Mouse (Mus musculus): Measurements from ENCODE around the gene Gm48552.

- TF ChIP-seq CTCF (IDR thresholded peaks at IDR 0.05; ENCODE audit: extremely low read depth, insufficient read depth, low read length), result no peak
- no peak for TF ChIP-seq POLR2A (IDR thresholded peaks at IDR 0.05; ENCODE audit: extremely low read depth, insufficient read depth, low read length)
Measured at GRCm38 (mm10) chr10:81354738-81355477, 33.9 kb upstream of the Gm48552 start.

All from cortical plate, adult 2 months (tissue).